Mouse (Mus musculus) central nervous system, embryonic 14 days (tissue): ENCODE data around the gene Olfr123. TPM values are rescaled to one million over a fixed set of nuclear protein-coding genes. Genes with fewer than 3 reads are reported as not detected.

ENCODE experiments used
- polyA plus RNA-seq: library from polyadenylated mRNA; depleted of rRNA; stranded (reverse); fragments of >200 nt; gene quantifications from 2 replicates; pipeline ENCODE4 v1.2.3, GENCODE M21; 2012; rRNA removed

Gene Olfr123
- polyA plus RNA-seq: not detected in 2 replicates

GRCm38 (mm10) chr17:37793229-37793628 lies at the start of gene Olfr123:
TSS of gene Olfr123 (plus strand) at chr17:37793529.

GRCm38 (mm10) chr17:37768307-37768706 lies 25.0 kb upstream of the Olfr123 start, which contains the start of gene Olfr122:
TSS of gene Olfr122 (plus strand) at chr17:37768607.

GRCm38 (mm10) chr17:37799588-37799987 lies 6.3 kb downstream of the Olfr123 start, which contains the start of gene Olfr124:
TSS of gene Olfr124 (plus strand) at chr17:37799888.

GRCm38 (mm10) chr17:37832649-37833048 lies 39.3 kb downstream of the Olfr123 start, which contains the start of gene Olfr125:
TSS of gene Olfr125 (plus strand) at chr17:37832949.

GRCm38 (mm10) chr17:37847183-37847582 lies 53.9 kb downstream of the Olfr123 start, which contains the start of gene Olfr126:
TSS of gene Olfr126 (plus strand) at chr17:37847483.

Other genes with a start within 250 kb of the Olfr123 start
- gene Olfr112, start 224.1 kb upstream of the Olfr123 start, polyA plus RNA-seq: not detected in 2 replicates
- gene Olfr113, start 215.9 kb upstream of the Olfr123 start, polyA plus RNA-seq: not detected in 2 replicates
- gene Olfr114, start 200.8 kb upstream of the Olfr123 start, polyA plus RNA-seq: not detected in 2 replicates
- not detected in 2 replicates for gene Olfr115, start 166.4 kb upstream of the Olfr123 start, polyA plus RNA-seq
- gene Olfr116, start 166.3 kb upstream of the Olfr123 start, polyA plus RNA-seq: not detected in 2 replicates
- not detected in 2 replicates for gene Olfr117, start 129.7 kb upstream of the Olfr123 start, polyA plus RNA-seq
- not detected in 2 replicates for gene Olfr118, start 126.5 kb upstream of the Olfr123 start, polyA plus RNA-seq
- not detected in 2 replicates for gene Olfr119, start 97.0 kb upstream of the Olfr123 start, polyA plus RNA-seq
- gene Olfr120, start 71.7 kb upstream of the Olfr123 start, polyA plus RNA-seq: not detected in 2 replicates
- gene Olfr121, start 44.7 kb upstream of the Olfr123 start, polyA plus RNA-seq: not detected in 2 replicates
- gene Olfr122, start 24.9 kb upstream of the Olfr123 start, polyA plus RNA-seq: not detected in 2 replicates
- not detected in 2 replicates for gene Olfr124, start 6.4 kb downstream of the Olfr123 start, polyA plus RNA-seq
- gene Olfr125, start 39.4 kb downstream of the Olfr123 start, polyA plus RNA-seq: not detected in 2 replicates
- gene Olfr126, start 54.0 kb downstream of the Olfr123 start, polyA plus RNA-seq: not detected in 2 replicates
- gene Olfr127, start 106.9 kb downstream of the Olfr123 start, polyA plus RNA-seq: not detected in 2 replicates
- gene Olfr128, start 127.0 kb downstream of the Olfr123 start, polyA plus RNA-seq: not detected in 2 replicates
- not detected in 2 replicates for gene Olfr761, start 159.6 kb downstream of the Olfr123 start, polyA plus RNA-seq